Mouse (Mus musculus) heart, embryonic 11.5 days (tissue): ENCODE data around the gene Fuca1. TPM values are rescaled to one million over a fixed set of nuclear protein-coding genes. Genes with fewer than 3 reads are reported as not detected.

Source experiments
- ATAC-seq: fragments of 200-750 bp; cut with Nextera tagmentation; replicated peaks from 2 replicates; pipeline ENCODE4 v1.8.0; 2017; ENCODE audit warnings: moderate library complexity; ENCODE audit not compliant: insufficient number of reproducible peaks, low FRiP score, low TSS enrichment
- H3K27ac ChIP-seq: fragments of 300-500 bp; sonication (generic); 2 replicates; pipeline ENCODE4 v1.5.1; 2014; ENCODE audit warnings: mild to moderate bottlenecking, low read depth, low read length
- H3K27me3 ChIP-seq: fragments of 300-500 bp; sonication (generic); 2 replicates; pipeline ENCODE4 v1.6.1; 2014; ENCODE audit warnings: mild to moderate bottlenecking, low read length, mixed read lengths; ENCODE audit not compliant: control insufficient read depth, insufficient read depth
- H3K36me3 ChIP-seq: fragments of 300-500 bp; sonication (generic); 2 replicates; pipeline ENCODE4 v1.6.1; 2014; ENCODE audit warnings: mild to moderate bottlenecking, low read length, moderate library complexity, mixed read lengths; ENCODE audit not compliant: control insufficient read depth, insufficient read depth
- H3K4me1 ChIP-seq: fragments of 300-500 bp; sonication (generic); 2 replicates; pipeline ENCODE4 v1.6.1; 2014; ENCODE audit warnings: low read length; ENCODE audit not compliant: control insufficient read depth, insufficient read depth
- H3K4me2 ChIP-seq: fragments of 300-500 bp; sonication (generic); 2 replicates; pipeline ENCODE4 v1.6.1; 2014; ENCODE audit warnings: mild to moderate bottlenecking, moderate library complexity
- H3K4me3 ChIP-seq: fragments of 300-500 bp; sonication (generic); 2 replicates; pipeline ENCODE4 v1.5.1; 2014; ENCODE audit warnings: low read depth, low read length
- H3K9ac ChIP-seq: fragments of 300-500 bp; sonication (generic); 2 replicates; pipeline ENCODE4 v1.6.1; 2014; ENCODE audit warnings: mild to moderate bottlenecking, low read depth, low read length, moderate library complexity
- H3K9me3 ChIP-seq: fragments of 300-500 bp; sonication (generic); replicated peaks from 2 replicates; pipeline ENCODE4 v1.6.1; 2016; ENCODE audit warnings: low read length; ENCODE audit not compliant: control insufficient read depth
- WGBS: fragments of 180-500 bp; shearing (Covaris S2); extraction: QIAGEN DNeasy Blood & Tissue Kit; methylation state at CpG from one replicate; pipeline ENCODE4 v1.1.7; 2014; ENCODE audit not compliant: insufficient replicate concordance; 5-methylcytosine and 5-hydroxymethylcytosine counted together
- polyA plus RNA-seq: library from polyadenylated mRNA; unstranded; fragments of >200 nt; fragmentation: Nextera tagmentation; extraction: Ambion mirVana; gene quantifications from 2 replicates; pipeline ENCODE4 v1.2.1, GENCODE M21; 2014

The Fuca1 gene
- polyA plus RNA-seq, 1 experiment from 2014 or later = 42.4 TPM

GRCm38 (mm10) chr4:135876583-135877020 lies 43.9 kb upstream of the Fuca1 start:
- Histone ChIP-seq H3K4me3 (peak overlapping the region; percentile 31), H3K4me2 (peak overlapping the region; percentile 65), H3K27ac (peak overlapping the region; percentile 80), H3K27me3 (no peaks in the 10 kb centered on the region), H3K36me3 (peaks cover 8% of the 10 kb centered on the region), H3K4me1 (peaks cover 37% of the 10 kb centered on the region), H3K9me3 (no peaks in the 10 kb centered on the region), H3K9ac (peak overlapping the region; percentile 66)
- whole genome bisulfite sequencing = 2% methylated on average over 16 of the region's 16 CpGs
- ATAC-seq = no peak; the same call in 1 of the 2 replicates

- Histone ChIP-seq H3K36me3 (no peaks in the 10 kb centered on the region), H3K9me3 (no peaks in the 10 kb centered on the region), H3K4me2 (no peak overlapping the region), H3K4me1 (peaks cover 31% of the 10 kb centered on the region), H3K9ac (no peak overlapping the region), H3K4me3 (no peak overlapping the region), H3K27ac (no peak overlapping the region), H3K27me3 (no peaks in the 10 kb centered on the region)
- ATAC-seq = no peak
- WGBS = 68% methylated on average over 2 of the region's 2 CpGs
These were observed 42.8 kb upstream of the Fuca1 start for GRCm38 (mm10) chr4:135877742-135878141.

GRCm38 (mm10) chr4:135879021-135879420 lies 41.5 kb upstream of the Fuca1 start:
- Histone ChIP-seq H3K4me3 (no peak overlapping the region), H3K27me3 (no peaks in the 10 kb centered on the region), H3K4me2 (no peak overlapping the region), H3K9me3 (no peaks in the 10 kb centered on the region), H3K36me3 (no peaks in the 10 kb centered on the region), H3K4me1 (peaks cover 36% of the 10 kb centered on the region), H3K9ac (no peak overlapping the region), H3K27ac (no peak overlapping the region)
- WGBS = 79% methylated on average over 6 of the region's 6 CpGs
- no peak for ATAC-seq

GRCm38 (mm10) chr4:135880018-135880417 lies 40.5 kb upstream of the Fuca1 start:
- no peaks in the 10 kb centered on the region for H3K36me3 ChIP-seq
- peaks cover 30% of the 10 kb centered on the region for H3K4me1 ChIP-seq
- WGBS = 89% methylated on average over 6 of the region's 6 CpGs
- no peak overlapping the region for H3K4me3 ChIP-seq
- H3K9me3 ChIP-seq = no peaks in the 10 kb centered on the region
- no peak overlapping the region for H3K9ac ChIP-seq
- H3K27ac ChIP-seq = no peak overlapping the region
- H3K27me3 ChIP-seq = no peaks in the 10 kb centered on the region
- no peak for ATAC-seq
- no peak overlapping the region for H3K4me2 ChIP-seq

GRCm38 (mm10) chr4:135880576-135880975 lies 40.0 kb upstream of the Fuca1 start:
- no peaks in the 10 kb centered on the region for H3K36me3 ChIP-seq
- no peak overlapping the region for H3K27ac ChIP-seq
- no peak overlapping the region for H3K4me3 ChIP-seq
- no peaks in the 10 kb centered on the region for H3K9me3 ChIP-seq
- H3K27me3 ChIP-seq = no peaks in the 10 kb centered on the region
- no peak overlapping the region for H3K9ac ChIP-seq
- no peak for ATAC-seq
- H3K4me1 ChIP-seq = peaks cover 24% of the 10 kb centered on the region
- 88% methylated on average over 10 of the region's 10 CpGs for WGBS
- H3K4me2 ChIP-seq = no peak overlapping the region

GRCm38 (mm10) chr4:135882023-135882422 lies 38.5 kb upstream of the Fuca1 start:
- no peaks in the 10 kb centered on the region for H3K27me3 ChIP-seq
- H3K4me2 ChIP-seq = no peak overlapping the region
- H3K4me1 ChIP-seq = peaks cover 10% of the 10 kb centered on the region
- 71% methylated on average over 6 of the region's 6 CpGs for WGBS
- no peak overlapping the region for H3K4me3 ChIP-seq
- ATAC-seq = no peak
- H3K27ac ChIP-seq = no peak overlapping the region
- H3K36me3 ChIP-seq = no peaks in the 10 kb centered on the region
- no peak overlapping the region for H3K9ac ChIP-seq
- H3K9me3 ChIP-seq = no peaks in the 10 kb centered on the region

GRCm38 (mm10) chr4:135883401-135883851 lies 37.1 kb upstream of the Fuca1 start:
- 42% methylated on average over 10 of the region's 10 CpGs for WGBS
- no peak overlapping the region for H3K27ac ChIP-seq
- H3K9ac ChIP-seq = no peak overlapping the region
- no peak overlapping the region; the same call in 1 of the 2 replicates for H3K4me2 ChIP-seq
- no peaks in the 10 kb centered on the region for H3K27me3 ChIP-seq
- peaks cover 8% of the 10 kb centered on the region for H3K4me1 ChIP-seq
- no peak for ATAC-seq
- H3K36me3 ChIP-seq = no peaks in the 10 kb centered on the region
- no peak overlapping the region for H3K4me3 ChIP-seq
- no peaks in the 10 kb centered on the region for H3K9me3 ChIP-seq

- WGBS = 59% methylated on average over 7 of the region's 7 CpGs
- H3K9me3 ChIP-seq = no peaks in the 10 kb centered on the region
- H3K27me3 ChIP-seq = no peaks in the 10 kb centered on the region
- H3K4me2 ChIP-seq = no peak overlapping the region; the same call in 1 of the 2 replicates
- peaks cover 8% of the 10 kb centered on the region for H3K4me1 ChIP-seq
- H3K27ac ChIP-seq = no peak overlapping the region
- H3K4me3 ChIP-seq = no peak overlapping the region
- no peak overlapping the region for H3K9ac ChIP-seq
- no peak for ATAC-seq
- no peaks in the 10 kb centered on the region for H3K36me3 ChIP-seq
These were observed 36.5 kb upstream of the Fuca1 start for GRCm38 (mm10) chr4:135883881-135884516.

- H3K36me3 ChIP-seq = no peaks in the 10 kb centered on the region
- 65% methylated on average over 6 of the region's 6 CpGs for WGBS
- H3K27ac ChIP-seq = no peak overlapping the region
- no peaks in the 10 kb centered on the region for H3K27me3 ChIP-seq
- H3K9me3 ChIP-seq = no peaks in the 10 kb centered on the region
- no peak overlapping the region for H3K4me2 ChIP-seq
- no peak overlapping the region for H3K4me3 ChIP-seq
- no peak overlapping the region for H3K9ac ChIP-seq
- peaks cover 8% of the 10 kb centered on the region for H3K4me1 ChIP-seq
- no peak for ATAC-seq
These were observed 36.0 kb upstream of the Fuca1 start for GRCm38 (mm10) chr4:135884531-135884930.
